ENCODE assay signal across 21 mouse cellular contexts in genomic region chrX:48046315-48046714, GRCm38 (mm10).
"Had no signal": no experiment of that assay in that cellular context is flagged by ENCODE, and none has a peak within 500 bp of the region (broad histone marks: within the 10 kb centered on the region; RNA-seq: fewer than 3 reads in every experiment).

No protein-coding gene starts in this region.

- H3K27ac ChIP-seq: lung, embryonic 15.5 days; macrophage; midbrain, embryonic 13.5 days; midbrain, embryonic 15.5 days; neural tube, embryonic 12.5 days; stomach, embryonic 15.5 days; stomach, postnatal 0 days had no signal

- H3K4me1 ChIP-seq: lung, embryonic 15.5 days; megakaryocyte, embryonic 14.5 days; midbrain, embryonic 13.5 days; midbrain, embryonic 15.5 days; neural tube, embryonic 12.5 days; stomach, embryonic 15.5 days had no signal

- ATAC-seq: liver, postnatal 0 days; lung, postnatal 0 days; midbrain, embryonic 13.5 days; midbrain, embryonic 15.5 days had no signal

- DNase-seq: liver, postnatal 0 days; lung, adult 2 months; lung, postnatal 14 days; lung, postnatal 36 days; retina, postnatal 1 day; right cerebral cortex, adult 18-20 months; right cerebral cortex, postnatal 25 days; right cerebral cortex, postnatal 4 days; spleen, adult 18-20 months; thymus, adult 2 months; thymus, postnatal 14 days; thymus, postnatal 36 days had no signal

- H3K4me3 ChIP-seq: lung, embryonic 15.5 days; megakaryocyte, embryonic 14.5 days; midbrain, embryonic 13.5 days; midbrain, embryonic 15.5 days; neural tube, embryonic 12.5 days; stomach, embryonic 15.5 days had no signal
